ENCODE assay signal across 18 mouse cellular contexts in genomic region chr9:103594423-103595189, GRCm38 (mm10).
DNase-seq lines count a peak whose midpoint lies in the region; ATAC-seq and TF ChIP-seq lines count a peak whose summit lies in the region.
"Had no signal": no experiment of that assay in that cellular context is flagged by ENCODE, and none has a peak within 500 bp of the region (broad histone marks: within the 10 kb centered on the region; RNA-seq: fewer than 3 reads in every experiment).

No protein-coding gene starts in this region.

- TF ChIP-seq CTCF in left cerebral cortex, adult 2 months (IDR thresholded peaks at IDR 0.05): no peak
- no peak for TF ChIP-seq CTCF in forebrain, postnatal 0 days (IDR thresholded peaks at IDR 0.05; ENCODE audit: low read depth)
- no peak for TF ChIP-seq CTCF in olfactory bulb, adult 2 months (IDR thresholded peaks at IDR 0.05; ENCODE audit: insufficient read depth, low read depth, low read length)
- no peak for TF ChIP-seq CTCF in intestine, postnatal 0 days (IDR thresholded peaks at IDR 0.05; ENCODE audit: low read depth)

- peak; percentile 25; the same call in 1 of the 2 replicates for ATAC-seq in forebrain, postnatal 0 days
- 0 out of 2 replicates have a peak, but pooled peaks have one; percentile 38 for ATAC-seq in midbrain, embryonic 12.5 days (ENCODE audit: low FRiP score, low read depth)
- no peak for ATAC-seq in intestine, postnatal 0 days
- ATAC-seq: lung, postnatal 0 days had no signal

- WGBS in forebrain, postnatal 0 days: 57% methylated on average over 7 of the region's 7 CpGs
- 84% methylated on average over 7 of the region's 7 CpGs for WGBS in midbrain, embryonic 12.5 days
- 48% methylated on average over 7 of the region's 7 CpGs for WGBS in olfactory bulb, adult 2 months
- 81% methylated on average over 7 of the region's 7 CpGs for WGBS in intestine, postnatal 0 days

- no peak for DNase-seq in left cerebral cortex, adult 2 months (ENCODE audit: extremely low spot score in 1 of 2, low spot score in 2 of 2)
- no peak for DNase-seq in left cerebral cortex, adult 9 months (ENCODE audit: low spot score in 2 of 2)
- DNase-seq in forebrain, postnatal 0 days: no peak
- DNase-seq in lung, postnatal 14 days: no peak
- no peak for DNase-seq in liver
- DNase-seq: gastrocnemius, adult 2 months; heart, postnatal 36 days; kidney, adult 2 months; spleen, adult 18-20 months had no signal

- H3K36me3 ChIP-seq in forebrain, postnatal 0 days (ENCODE audit: insufficient read depth): no peaks in the 10 kb centered on the region
- no peaks in the 10 kb centered on the region for H3K36me3 ChIP-seq in midbrain, embryonic 12.5 days
- no peaks in the 10 kb centered on the region for H3K36me3 ChIP-seq in intestine, postnatal 0 days (ENCODE audit: control insufficient read depth, insufficient read depth)
- H3K36me3 ChIP-seq: embryonic facial prominence, embryonic 10.5 days; G1E; stomach, embryonic 15.5 days had no signal

- no peak for TF ChIP-seq POLR2A in olfactory bulb, adult 2 months (IDR thresholded peaks at IDR 0.05; ENCODE audit: insufficient read depth, low read depth, low read length)

- H3K9ac ChIP-seq in forebrain, postnatal 0 days: no peak overlapping the region
- no peak overlapping the region for H3K9ac ChIP-seq in midbrain, embryonic 12.5 days (replicated peaks)
- H3K9ac ChIP-seq in intestine, postnatal 0 days (ENCODE audit: low read depth, low read length): no peak overlapping the region
- H3K9ac ChIP-seq: liver, embryonic 14.5 days; stomach, embryonic 15.5 days had no signal

- H3K4me2 ChIP-seq in forebrain, postnatal 0 days (ENCODE audit: low read depth): no peak overlapping the region
- no peak overlapping the region for H3K4me2 ChIP-seq in midbrain, embryonic 12.5 days (replicated peaks)
- H3K4me2 ChIP-seq in intestine, postnatal 0 days (replicated peaks; ENCODE audit: low read depth): no peak overlapping the region
- H3K4me2 ChIP-seq: stomach, embryonic 15.5 days had no signal

- H3K27ac ChIP-seq in left cerebral cortex, adult 2 months: peak overlapping the region; percentile 63; the same call in 1 of the 2 replicates
- H3K27ac ChIP-seq in forebrain, postnatal 0 days (ENCODE audit: low read depth, low read length): peak overlapping the region; percentile 60
- H3K27ac ChIP-seq in midbrain, embryonic 12.5 days (replicated peaks): peak overlapping the region; percentile 55
- peak overlapping the region; percentile 88 for H3K27ac ChIP-seq in olfactory bulb, adult 2 months (ENCODE audit: insufficient read depth, low read depth, low read length)
- H3K27ac ChIP-seq in intestine, postnatal 0 days (ENCODE audit: low read depth, low read length): no peak overlapping the region
- H3K27ac ChIP-seq: embryonic facial prominence, embryonic 10.5 days; gastrocnemius, adult 2 months; liver, embryonic 14.5 days; stomach, embryonic 15.5 days had no signal

- no peaks in the 10 kb centered on the region for H3K27me3 ChIP-seq in forebrain, postnatal 0 days (ENCODE audit: insufficient read depth, low read length)
- H3K27me3 ChIP-seq in midbrain, embryonic 12.5 days: peaks cover 3% of the 10 kb centered on the region; the same call in 1 of the 2 replicates
- no peaks in the 10 kb centered on the region for H3K27me3 ChIP-seq in intestine, postnatal 0 days (replicated peaks; ENCODE audit: control insufficient read depth, insufficient read depth, low read length)
- H3K27me3 ChIP-seq: stomach, embryonic 15.5 days had no signal

- intact Hi-C loops in left cerebral cortex, adult 2 months (cut with DNase I): loop anchor here (5.0 kb wide), 1 partner anchor 92 kb away; no protein-coding TSS in a partner anchor

- H3K4me1 ChIP-seq in forebrain, postnatal 0 days (ENCODE audit: insufficient read depth): peaks cover 30% of the 10 kb centered on the region
- H3K4me1 ChIP-seq in midbrain, embryonic 12.5 days: peaks cover 20% of the 10 kb centered on the region
- H3K4me1 ChIP-seq in olfactory bulb, adult 2 months (ENCODE audit: control insufficient read depth, insufficient read depth, low read length): peaks cover 6% of the 10 kb centered on the region; the same call in 1 of the 2 replicates
- no peaks in the 10 kb centered on the region for H3K4me1 ChIP-seq in intestine, postnatal 0 days (replicated peaks; ENCODE audit: control insufficient read depth, insufficient read depth, low read length)
- H3K4me1 ChIP-seq: stomach, embryonic 15.5 days had no signal

- no peaks in the 10 kb centered on the region for H3K9me3 ChIP-seq in forebrain, postnatal 0 days (ENCODE audit: low read length)
- 0 out of 2 replicates have a peak, but pooled peaks cover 6% of the 10 kb centered on the region for H3K9me3 ChIP-seq in midbrain, embryonic 12.5 days
- no peaks in the 10 kb centered on the region for H3K9me3 ChIP-seq in intestine, postnatal 0 days (ENCODE audit: control insufficient read depth)
- H3K9me3 ChIP-seq: embryonic facial prominence, embryonic 10.5 days; heart, embryonic 10.5 days; stomach, embryonic 15.5 days had no signal

- no peak overlapping the region for H3K4me3 ChIP-seq in left cerebral cortex, adult 2 months
- H3K4me3 ChIP-seq in forebrain, postnatal 0 days (ENCODE audit: low read depth, low read length): no peak overlapping the region
- H3K4me3 ChIP-seq in midbrain, embryonic 12.5 days: no peak overlapping the region
- no peak overlapping the region for H3K4me3 ChIP-seq in olfactory bulb, adult 2 months (ENCODE audit: insufficient read depth, low read depth, low read length)
- no peak overlapping the region for H3K4me3 ChIP-seq in intestine, postnatal 0 days (ENCODE audit: low read depth, low read length)
- H3K4me3 ChIP-seq: embryonic facial prominence, embryonic 10.5 days; gastrocnemius, adult 2 months; heart, embryonic 10.5 days; stomach, embryonic 15.5 days had no signal
